Mouse (Mus musculus): ENCODE data around the gene Trappc11. TPM values are rescaled to one million over a fixed set of nuclear protein-coding genes. Genes with fewer than 3 reads are reported as not detected.

Gene Trappc11
- polyA plus RNA-seq, 1 experiment = 10.8 TPM

DNA sequence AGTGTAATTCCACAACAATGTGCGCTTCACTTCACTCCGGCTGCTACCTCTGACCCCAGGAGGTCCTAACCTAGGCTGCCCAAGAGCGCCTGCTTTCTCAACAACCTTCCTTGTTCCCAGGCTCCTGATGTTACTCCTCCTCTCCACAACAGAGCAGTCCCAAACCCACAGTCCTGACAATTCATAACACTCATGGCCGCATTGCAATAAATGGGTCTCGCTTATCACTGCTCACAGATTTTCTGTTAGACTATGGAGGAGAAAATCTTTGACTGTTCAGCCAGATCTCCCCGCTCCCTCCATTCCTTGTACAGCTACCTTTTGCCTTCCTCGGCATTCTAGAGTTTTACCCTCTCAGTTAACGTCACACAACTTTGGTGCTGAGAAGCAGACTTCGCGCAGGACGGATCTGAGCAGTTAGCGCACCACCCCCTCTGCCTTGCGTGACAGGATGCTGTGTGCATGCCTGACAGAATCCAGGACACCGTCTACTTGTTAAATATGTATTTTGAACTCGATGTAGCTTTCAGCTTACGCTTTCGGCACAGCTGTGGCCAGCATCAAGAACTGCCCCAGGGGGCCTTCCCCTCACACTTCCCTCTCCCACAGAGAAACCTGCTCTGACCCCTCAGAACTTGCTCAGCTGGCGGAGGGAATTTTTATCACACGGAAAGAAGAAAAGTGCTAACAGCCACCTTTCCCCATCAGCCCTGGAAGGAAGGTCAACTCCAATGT is 86.8 kb downstream of the Trappc11 start, which contains the start of gene Stox2:
TSS of gene Stox2 (minus strand) at position 51 of the 735 bp plus-strand sequence.
- Histone ChIP-seq H3ac (ENCODE audit: control insufficient read depth, insufficient read length, low read depth) (no peak within 1 kb of the TSS), H3K79me2 (ENCODE audit: control insufficient read depth, insufficient read depth) (no peaks in the 10 kb centered on the region), H3K36me3 (ENCODE audit: control insufficient read depth, insufficient read depth) (no peaks in the 10 kb centered on the region), H3K4me3 (ENCODE audit: insufficient read depth, poor library complexity, severe bottlenecking) (no peak within 1 kb of the TSS), H3K79me3 (ENCODE audit: low read depth) (no peaks in the 10 kb centered on the region), H3K27me3 (ENCODE audit: control insufficient read depth, insufficient read depth, insufficient read length) (no peaks in the 10 kb centered on the region)
- no peak for TF ChIP-seq MAX (IDR thresholded peaks at IDR 0.05)
- TF ChIP-seq FOSL1 (IDR thresholded peaks at IDR 0.05; ENCODE audit: insufficient read depth, low read length, poor library complexity, severe bottlenecking) = no peak
- TF ChIP-seq MYOD1 (IDR thresholded peaks at IDR 0.05; ENCODE audit: control insufficient read depth, insufficient read length, low read depth) = no peak
- TF ChIP-seq MYOG (IDR thresholded peaks at IDR 0.05; ENCODE audit: control insufficient read depth, extremely low read depth, insufficient read length) = no peak
- no peak for TF ChIP-seq CTCF (IDR thresholded peaks at IDR 0.05; ENCODE audit: control insufficient read depth, insufficient read depth, insufficient read length)
- TF ChIP-seq CEBPB (IDR thresholded peaks at IDR 0.05; ENCODE audit: low read depth) = no peak
- TF ChIP-seq USF1 (IDR thresholded peaks at IDR 0.05; ENCODE audit: low read depth) = no peak

Other genes starting within 250 kb of the Trappc11 start
- 0.01 TPM for gene Stox2, start 87.1 kb downstream of the Trappc11 start, polyA plus RNA-seq (2012; fragmentation: generic; extraction: Trizol)
- 20.6 TPM for gene Rwdd4a, start 194 bp upstream of the Trappc11 start, polyA plus RNA-seq (2012; fragmentation: generic; extraction: Trizol)
- gene Ing2, start 142.1 kb upstream of the Trappc11 start, polyA plus RNA-seq (2012; fragmentation: generic; extraction: Trizol) = 8.3 TPM
- 3.8 TPM for gene Cdkn2aip, start 180.5 kb upstream of the Trappc11 start, polyA plus RNA-seq (2012; fragmentation: generic; extraction: Trizol)